Comparison of ENCODE assay signal across 8 mouse cellular contexts in genomic region chr5:64580786-64581445, GRCm38 (mm10).
DNase-seq lines count a peak whose midpoint lies in the region; ATAC-seq and TF ChIP-seq lines count a peak whose summit lies in the region.

No protein-coding gene starts in this region.

- H3K27ac ChIP-seq in hindbrain, embryonic 10.5 days: peak overlapping the region; percentile 57
- H3K27ac ChIP-seq in hindbrain, embryonic 13.5 days: no peak overlapping the region
- H3K27ac ChIP-seq in heart, embryonic 10.5 days: peak overlapping the region; percentile 47; the same call in 1 of the 2 replicates
- peak overlapping the region; percentile 83 for H3K27ac ChIP-seq in liver, embryonic 12.5 days

- WGBS in hindbrain, embryonic 10.5 days: 88% methylated on average over 6 of the region's 6 CpGs
- WGBS in hindbrain, embryonic 13.5 days: 91% methylated on average over 6 of the region's 6 CpGs
- 62% methylated on average over 6 of the region's 6 CpGs for WGBS in heart, embryonic 10.5 days
- whole genome bisulfite sequencing in liver, embryonic 12.5 days (ENCODE audit: insufficient replicate concordance): 46% methylated on average over 6 of the region's 6 CpGs

- no peaks in the 10 kb centered on the region for H3K27me3 ChIP-seq in hindbrain, embryonic 10.5 days (ENCODE audit: insufficient read depth, poor library complexity, severe bottlenecking)
- no peaks in the 10 kb centered on the region for H3K27me3 ChIP-seq in hindbrain, embryonic 13.5 days
- no peaks in the 10 kb centered on the region for H3K27me3 ChIP-seq in E14TG2a.4 (ENCODE audit: insufficient read depth, low read length)
- no peaks in the 10 kb centered on the region for H3K27me3 ChIP-seq in heart, embryonic 10.5 days (ENCODE audit: insufficient read depth, poor library complexity, severe bottlenecking)
- no peaks in the 10 kb centered on the region for H3K27me3 ChIP-seq in liver, embryonic 12.5 days (replicated peaks)

- no peak for DNase-seq in hindbrain, embryonic 10.5 days (ENCODE audit: low spot score)
- no peak for DNase-seq in heart, embryonic 10.5 days (ENCODE audit: low spot score)
- no peak for DNase-seq in testis, postnatal 10 days (ENCODE audit: low spot score)
- no peak for DNase-seq in left cerebral cortex, postnatal 36 days (ENCODE audit: low spot score in 2 of 2)
- no peak for DNase-seq in right cerebral cortex, adult 2 months (ENCODE audit: low spot score in 2 of 2)

- ATAC-seq in hindbrain, embryonic 13.5 days (ENCODE audit: low FRiP score): no peak
- peak; percentile 60 for ATAC-seq in liver, embryonic 12.5 days

- no peak overlapping the region for H3K4me3 ChIP-seq in hindbrain, embryonic 10.5 days
- no peak overlapping the region for H3K4me3 ChIP-seq in hindbrain, embryonic 13.5 days
- peak overlapping the region; percentile 46 for H3K4me3 ChIP-seq in E14TG2a.4 (replicated peaks; ENCODE audit: low read length)
- H3K4me3 ChIP-seq in heart, embryonic 10.5 days: no peak overlapping the region
- H3K4me3 ChIP-seq in liver, embryonic 12.5 days: no peak overlapping the region

- no peak overlapping the region for H3K4me2 ChIP-seq in hindbrain, embryonic 13.5 days
- peak overlapping the region; percentile 26 for H3K4me2 ChIP-seq in liver, embryonic 12.5 days

- peaks cover 35% of the 10 kb centered on the region for H3K4me1 ChIP-seq in hindbrain, embryonic 10.5 days (replicated peaks)
- peaks cover 13% of the 10 kb centered on the region for H3K4me1 ChIP-seq in hindbrain, embryonic 13.5 days (replicated peaks)
- H3K4me1 ChIP-seq in E14TG2a.4 (replicated peaks; ENCODE audit: low read depth, low read length): peaks cover 50% of the 10 kb centered on the region
- peaks cover 51% of the 10 kb centered on the region for H3K4me1 ChIP-seq in heart, embryonic 10.5 days
- peaks cover 72% of the 10 kb centered on the region for H3K4me1 ChIP-seq in liver, embryonic 12.5 days

- H3K36me3 ChIP-seq in hindbrain, embryonic 10.5 days: no peaks in the 10 kb centered on the region
- no peaks in the 10 kb centered on the region for H3K36me3 ChIP-seq in hindbrain, embryonic 13.5 days
- no peaks in the 10 kb centered on the region for H3K36me3 ChIP-seq in E14TG2a.4 (ENCODE audit: insufficient read depth, low read length)
- no peaks in the 10 kb centered on the region for H3K36me3 ChIP-seq in heart, embryonic 10.5 days
- H3K36me3 ChIP-seq in liver, embryonic 12.5 days: no peaks in the 10 kb centered on the region

- intact Hi-C loops in left cerebral cortex, postnatal 36 days (cut with DNase I): no loop called here

- no peak for TF ChIP-seq CTCF in E14TG2a.4 (conservative IDR thresholded peaks at IDR 0.05; ENCODE audit: low read length)

- H3K9me3 ChIP-seq in hindbrain, embryonic 10.5 days: 0 out of 2 replicates have a peak, but pooled peaks cover 3% of the 10 kb centered on the region
- no peaks in the 10 kb centered on the region for H3K9me3 ChIP-seq in hindbrain, embryonic 13.5 days
- H3K9me3 ChIP-seq in E14TG2a.4 (ENCODE audit: low read length): no peaks in the 10 kb centered on the region
- H3K9me3 ChIP-seq in heart, embryonic 10.5 days: no peaks in the 10 kb centered on the region
- H3K9me3 ChIP-seq in liver, embryonic 12.5 days (replicated peaks): no peaks in the 10 kb centered on the region

- H3K9ac ChIP-seq in hindbrain, embryonic 13.5 days: no peak overlapping the region
- H3K9ac ChIP-seq in liver, embryonic 12.5 days: peak overlapping the region; percentile 35; the same call in 1 of the 2 replicates
